Mouse (Mus musculus): Measurements from ENCODE around the gene D130043K22Rik.

D130043K22Rik gene

GRCm38 (mm10) chr13:24844983-24845955 is at the start of gene D130043K22Rik:
TSS of gene D130043K22Rik (plus strand) at chr13:24845135.
- peak; percentile 67 for DNase-seq

- DNase-seq = no peak
Observed at GRCm38 (mm10) chr13:24798686-24799085, 46.2 kb upstream of the D130043K22Rik start.

- no peak for DNase-seq
Observed at GRCm38 (mm10) chr13:24799378-24799777, 45.6 kb upstream of the D130043K22Rik start.

GRCm38 (mm10) chr13:24799925-24800673 is 44.8 kb upstream of the D130043K22Rik start:
- DNase-seq = peak; percentile 30

GRCm38 (mm10) chr13:24800674-24801307 is 44.1 kb upstream of the D130043K22Rik start:
- peak; percentile 92 for DNase-seq

- peak; percentile 66 for DNase-seq
Observed at GRCm38 (mm10) chr13:24801308-24801921, 43.5 kb upstream of the D130043K22Rik start, which contains the start of gene BC005537. TSS of gene BC005537 (plus strand) at chr13:24801657.

GRCm38 (mm10) chr13:24802131-24802691 is 42.7 kb upstream of the D130043K22Rik start:
- peak; percentile 16 for DNase-seq

- DNase-seq = no peak
Observed at GRCm38 (mm10) chr13:24803196-24803595, 41.7 kb upstream of the D130043K22Rik start.

- no peak for DNase-seq
Observed at GRCm38 (mm10) chr13:24806079-24806478, 38.9 kb upstream of the D130043K22Rik start.

GRCm38 (mm10) chr13:24812521-24812920 is 32.4 kb upstream of the D130043K22Rik start:
- DNase-seq = no peak

- DNase-seq = no peak
Observed at GRCm38 (mm10) chr13:24814616-24815015, 30.3 kb upstream of the D130043K22Rik start.

GRCm38 (mm10) chr13:24816125-24817092 is 28.5 kb upstream of the D130043K22Rik start:
- DNase-seq = no peak

- DNase-seq = no peak
Observed at GRCm38 (mm10) chr13:24819931-24820330, 25.0 kb upstream of the D130043K22Rik start.

- DNase-seq = no peak
Observed at GRCm38 (mm10) chr13:24822663-24823343, 22.1 kb upstream of the D130043K22Rik start.

- no peak for DNase-seq
Observed at GRCm38 (mm10) chr13:24824647-24825046, 20.3 kb upstream of the D130043K22Rik start.

GRCm38 (mm10) chr13:24825587-24825986 is 19.3 kb upstream of the D130043K22Rik start:
- no peak for DNase-seq

GRCm38 (mm10) chr13:24826116-24826515 is 18.8 kb upstream of the D130043K22Rik start:
- DNase-seq = no peak

GRCm38 (mm10) chr13:24830756-24831352 is 14.1 kb upstream of the D130043K22Rik start:
- DNase-seq = no peak

GRCm38 (mm10) chr13:24831353-24832130 is 13.4 kb upstream of the D130043K22Rik start, which contains the start of the genes Acot13 and Tdp2:
TSS of gene Acot13 (minus strand) at chr13:24831540.
TSS of gene Tdp2 (plus strand) at chr13:24831679.
- peak; percentile 95 for DNase-seq
